Mouse (Mus musculus) cerebellum, adult 11-12 months (tissue): ENCODE data around the gene Gm2035.
"Not testable (repeated sequence)": the region's sequence is repeated elsewhere in the genome, so short reads cannot be mapped to it uniquely, and the experiment has no call there.

Source experiments
- DNase-seq: peaks from one replicate; pipeline ENCODE4 v3.0.0; 2022

The Gm2035 gene

GRCm38 (mm10) chr12:87919721-87920120, at the start of gene Gm2035:
Gm2035 (minus strand) TSS chr12:87919857.
- not testable (repeated sequence) for DNase-seq

DNA sequence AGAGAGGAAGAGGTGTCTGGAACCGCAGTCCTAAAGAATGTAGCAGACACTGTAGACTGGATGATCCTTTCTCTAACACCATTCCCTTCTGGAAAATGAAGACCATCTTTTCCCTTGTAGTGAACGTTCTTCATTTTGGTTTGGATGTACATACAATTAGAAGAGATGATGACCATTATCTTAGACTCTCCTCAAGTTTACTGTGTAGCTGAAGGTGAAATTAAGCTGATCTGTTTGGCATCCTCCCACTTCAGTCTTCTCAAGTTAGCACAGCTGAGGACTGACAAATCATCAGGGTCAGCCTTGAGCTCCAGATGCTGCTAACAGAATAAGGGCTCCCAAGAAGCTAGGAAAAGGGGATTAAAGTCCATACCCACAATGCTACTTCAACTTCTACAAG, 34.1 kb upstream of the Gm2035 start, which contains the start of gene Gm2042:
Gm2042 (plus strand) TSS at position 301 of the 400 bp plus-strand sequence.
- not testable (repeated sequence) for DNase-seq

DNA sequence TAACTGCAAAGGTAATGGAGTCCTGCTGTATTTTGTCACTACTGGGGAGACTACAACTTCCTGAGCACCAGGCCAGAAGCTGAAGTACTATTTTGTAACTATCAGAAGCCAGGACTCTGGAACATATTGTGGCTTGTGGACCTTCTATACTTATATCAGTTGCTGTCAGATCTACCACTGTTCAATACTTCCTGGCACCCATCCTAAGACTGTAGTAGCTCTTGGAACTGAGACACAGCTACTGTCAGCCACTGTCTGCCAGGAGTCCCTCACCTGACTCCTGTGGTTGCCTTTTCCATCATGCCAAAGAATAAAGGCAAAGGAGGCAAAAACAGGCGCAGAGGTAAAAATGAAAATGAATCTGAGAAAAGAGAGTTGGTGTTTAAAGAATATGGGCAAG, 24.6 kb downstream of the Gm2035 start, which contains the start of gene Gm2022:
Gm2022 (plus strand) TSS at position 301 of the 400 bp plus-strand sequence.
- DNase-seq = not testable (repeated sequence)

DNA sequence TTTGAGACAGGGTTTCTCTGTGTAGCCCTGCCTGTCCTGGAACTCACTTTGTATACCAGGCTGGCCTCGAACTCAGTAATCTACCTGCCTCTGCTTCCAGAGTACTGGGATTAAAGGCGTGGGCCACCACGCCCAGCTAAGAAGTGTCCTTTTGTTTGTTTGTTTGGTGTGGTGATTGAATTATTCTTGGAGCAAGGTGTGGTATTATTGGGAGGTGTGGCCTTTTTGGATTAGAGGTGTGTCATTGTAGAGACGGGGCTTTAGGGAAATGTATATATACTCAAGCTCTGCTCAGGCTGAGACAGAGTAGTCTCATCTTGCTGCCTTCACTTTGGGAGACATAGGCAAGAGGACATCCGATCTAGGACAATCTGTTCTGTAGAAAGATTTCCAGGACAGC, 45.9 kb downstream of the Gm2035 start, which contains the start of gene Gm2016:
Gm2016 (plus strand) TSS at position 301 of the 400 bp plus-strand sequence.
- not testable (repeated sequence) for DNase-seq
